Mouse (Mus musculus) common myeloid progenitor, adult 5-6 weeks (primary cell): ENCODE measurements around the gene Actn4. TPM values are rescaled to one million over a fixed set of nuclear protein-coding genes. Genes with fewer than 3 reads are reported as not detected.

Experiments used
- ATAC-seq: replicated peaks from 2 replicates; pipeline ENCODE4 v1.8.0; 2016; ENCODE audit warnings: low read depth, mild to moderate bottlenecking, moderate TSS enrichment, inconsistent platforms; ENCODE audit not compliant: poor library complexity, severe bottlenecking
- total RNA-seq: library from RNA; stranded (forward); fragments of 200-1000, 187-1606 nt; gene quantifications from 2 replicates; pipeline ENCODE4 v1.2.3, GENCODE M21; 2017

Gene Actn4
- total RNA-seq, 1 experiment from 2014 or later: 76.9 TPM

DNA sequence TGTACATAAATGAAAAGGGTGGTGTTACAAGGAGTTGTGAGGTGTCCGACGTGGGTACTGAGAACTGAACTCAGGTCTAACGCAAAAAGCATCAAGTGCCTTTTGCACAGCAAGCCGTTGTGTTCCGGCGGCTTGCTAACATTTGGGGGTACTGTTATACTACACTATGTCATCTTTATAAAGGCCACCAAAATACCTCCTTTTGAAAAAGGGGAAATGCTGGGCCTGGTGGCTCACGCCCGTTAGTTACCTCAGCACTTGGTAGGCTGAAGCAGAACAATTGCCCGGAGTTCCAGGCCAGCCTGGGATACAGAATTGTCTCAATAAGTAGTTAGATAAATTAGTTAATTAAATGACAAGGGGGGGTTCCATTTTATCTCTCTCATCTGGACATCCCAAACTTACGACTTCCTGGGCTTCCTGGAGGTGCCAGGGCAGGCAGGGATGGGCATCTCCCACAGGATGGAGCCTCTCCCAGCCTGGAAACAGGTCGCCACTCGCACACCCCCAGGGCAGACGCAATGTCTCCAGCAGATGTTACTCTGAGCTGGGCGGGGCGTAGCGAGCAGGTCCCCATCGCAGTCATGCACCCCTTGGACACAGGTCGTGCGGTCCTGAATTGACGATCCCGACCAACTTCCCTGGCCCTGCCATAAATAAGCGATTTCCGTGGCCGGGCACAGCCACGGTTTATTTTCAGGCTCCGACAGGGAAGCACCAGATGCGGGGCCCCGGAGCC is 95.2 kb downstream of the Actn4 start:
- no peak for ATAC-seq

DNA sequence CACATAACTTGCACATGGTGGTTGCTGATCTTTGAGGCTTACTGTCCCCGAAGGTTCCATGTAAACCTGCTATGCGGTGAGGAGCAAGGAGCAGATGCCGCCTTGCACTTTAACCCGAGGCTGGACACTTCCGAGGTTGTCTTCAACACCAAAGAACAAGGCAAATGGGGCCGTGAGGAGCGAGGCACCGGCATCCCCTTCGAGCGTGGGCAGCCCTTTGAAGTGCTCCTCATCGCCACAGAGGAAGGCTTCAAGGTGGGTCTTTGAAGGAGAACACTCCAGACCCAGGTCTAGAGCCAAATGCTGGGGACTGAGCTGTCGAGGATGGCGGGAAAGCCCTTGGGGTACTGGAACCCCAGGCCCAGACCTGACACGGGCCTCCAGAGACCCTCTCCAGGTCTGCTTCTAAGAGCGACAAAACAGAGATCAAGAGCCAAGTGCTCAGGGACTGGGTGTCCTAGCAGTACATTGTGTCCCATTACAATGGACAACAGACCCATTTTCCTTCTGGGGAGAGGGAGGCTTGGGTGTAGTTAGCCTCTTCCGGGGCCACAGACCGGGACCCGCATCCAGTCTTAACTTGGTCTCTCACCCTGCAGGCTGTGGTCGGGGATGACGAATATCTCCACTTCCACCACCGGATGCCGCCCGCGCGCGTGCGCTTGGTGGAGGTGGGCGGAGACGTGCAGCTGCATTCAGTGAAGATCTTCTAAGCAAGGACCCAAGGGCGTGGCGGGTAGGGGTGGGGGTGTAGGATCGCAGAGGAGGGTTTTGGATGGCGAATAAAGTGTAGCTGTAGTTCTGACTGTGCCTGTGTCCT is 96.4 kb downstream of the Actn4 start:
- ATAC-seq: peak; percentile 95

DNA sequence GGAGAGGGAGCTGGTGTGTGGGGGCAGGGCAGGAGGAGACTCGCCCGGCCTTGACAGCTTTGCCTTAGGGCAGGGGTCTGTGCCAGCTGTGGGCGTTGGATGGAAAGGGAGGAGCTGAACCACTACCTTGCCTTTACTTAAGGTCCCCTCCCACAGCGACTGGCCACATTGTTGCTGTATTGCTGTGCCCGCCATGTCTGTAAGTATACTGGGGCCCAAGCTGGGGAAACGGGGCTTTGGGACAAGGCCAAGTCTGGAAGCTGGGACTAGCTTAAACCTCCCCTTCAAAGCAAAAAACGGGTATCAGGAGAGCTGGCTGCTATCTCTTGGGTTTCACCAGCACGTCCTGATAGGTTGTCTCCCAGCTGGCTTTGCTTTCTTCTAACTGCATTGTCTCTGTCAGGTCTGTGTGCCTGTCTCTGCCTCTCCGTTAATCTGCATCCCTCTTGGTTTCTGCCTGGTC is 97.8 kb downstream of the Actn4 start:
- ATAC-seq: no peak

DNA sequence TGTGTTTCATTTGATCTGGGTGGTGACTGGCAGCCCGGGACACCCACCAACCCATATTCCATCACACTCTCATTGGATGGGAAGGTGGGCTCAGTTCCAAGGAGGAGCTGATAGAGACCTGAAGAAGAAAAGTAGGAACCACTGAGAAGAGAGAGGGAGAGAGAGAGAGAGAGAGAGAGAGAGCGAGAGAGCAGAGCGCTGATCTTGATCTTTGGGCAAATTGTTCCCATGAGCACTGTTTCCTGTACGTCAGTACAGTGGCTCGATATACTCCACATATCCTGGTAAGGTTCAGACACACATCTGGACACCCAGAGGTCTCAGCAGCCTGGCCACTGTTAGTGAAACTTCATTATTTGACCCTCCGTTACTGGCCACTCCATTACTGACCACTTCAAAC is 98.6 kb downstream of the Actn4 start, which contains the start of gene Lgals7:
Gene Lgals7, plus strand, starts transcription at position 314 of the 400 bp plus-strand sequence.
- ATAC-seq: no peak

DNA sequence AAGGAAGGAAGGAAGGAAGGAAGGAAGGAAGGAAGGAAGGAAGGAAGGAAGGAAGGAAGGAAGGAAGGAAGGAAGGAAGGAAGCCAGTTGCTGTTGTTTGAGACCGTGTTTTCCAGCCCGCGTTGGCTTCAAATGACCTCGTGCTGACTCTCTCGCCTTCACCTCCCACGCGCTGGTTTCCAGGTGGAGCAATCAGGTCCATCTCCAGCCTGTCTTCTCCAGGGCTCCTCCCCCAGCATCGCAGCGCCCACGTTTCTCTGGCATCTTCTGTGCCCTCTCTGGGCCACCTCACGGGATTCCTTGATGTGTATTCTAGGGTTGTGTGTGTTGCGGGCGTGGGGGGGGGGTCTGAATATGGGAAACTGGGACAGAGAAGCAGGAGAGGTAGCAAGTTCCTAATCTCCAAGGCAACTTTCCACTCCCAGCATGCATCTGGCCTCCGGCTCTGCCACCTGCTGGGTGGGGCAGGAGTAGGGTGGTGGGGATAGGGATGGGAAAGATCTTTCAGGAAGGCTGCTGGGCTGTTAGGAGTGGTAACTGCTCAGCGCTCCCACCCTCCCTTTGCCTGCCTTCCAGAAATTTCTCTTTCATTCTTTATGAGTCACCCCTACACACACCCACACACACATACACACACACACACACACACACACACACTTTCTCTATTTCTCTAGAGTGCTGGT is 99.2 kb downstream of the Actn4 start:
- ATAC-seq: no peak

DNA sequence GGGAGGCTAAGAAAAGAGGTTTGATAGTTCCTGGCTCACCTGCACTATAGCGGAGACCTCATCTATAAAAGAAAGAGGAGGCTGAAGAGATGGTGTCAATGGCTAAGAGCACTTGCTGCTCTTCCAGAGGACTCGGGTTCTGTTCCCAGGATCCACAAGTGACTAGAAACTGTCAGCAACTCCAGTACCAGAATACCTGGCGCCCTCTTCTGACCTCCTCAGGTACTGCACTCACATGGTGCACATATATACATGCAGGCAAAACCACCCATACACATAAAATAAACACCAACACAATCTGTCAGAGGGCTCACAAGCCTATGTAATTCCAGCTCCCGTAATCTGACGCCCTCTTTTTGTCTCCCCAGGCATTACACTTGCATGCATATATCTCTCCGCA is 101.2 kb downstream of the Actn4 start:
- ATAC-seq: no peak

DNA sequence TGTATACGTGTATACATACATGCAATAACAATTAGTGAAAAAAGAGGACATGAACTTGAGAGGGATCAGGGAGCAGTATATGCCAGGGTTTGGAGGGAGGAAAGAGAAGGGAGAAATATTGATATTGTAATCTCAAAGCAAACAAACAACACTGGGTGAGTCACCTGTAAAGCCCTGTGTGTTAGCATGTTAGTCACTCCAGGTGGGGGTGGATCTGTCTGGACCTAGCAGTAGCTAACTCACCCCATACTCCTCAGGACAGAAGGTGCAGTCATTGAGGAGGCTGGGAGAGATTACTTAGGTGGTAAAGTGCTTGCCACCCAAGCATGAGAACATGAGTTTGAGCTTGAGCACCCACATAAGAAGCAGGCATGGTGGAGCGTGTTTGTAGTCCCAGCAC is 102.2 kb downstream of the Actn4 start:
- ATAC-seq: no peak

DNA sequence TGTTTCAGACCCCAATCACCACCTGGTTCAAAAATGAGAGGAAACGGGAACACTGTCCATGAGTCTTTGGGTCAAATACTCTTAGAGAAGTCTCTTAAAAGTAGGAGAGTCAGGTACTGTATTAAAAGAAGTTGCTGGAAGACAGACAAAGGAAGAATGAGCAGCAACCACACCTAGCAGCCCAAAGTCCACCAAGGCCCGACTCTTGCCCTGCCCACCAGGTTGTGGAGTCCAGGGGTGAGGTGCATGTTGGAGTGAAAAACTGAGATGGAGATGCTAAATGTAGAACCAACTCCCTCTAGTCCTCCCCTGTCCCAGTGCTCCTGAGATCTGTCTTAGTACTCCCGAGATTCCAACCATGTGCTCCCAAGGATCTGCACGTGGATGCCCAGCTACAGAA is 111.5 kb downstream of the Actn4 start:
- no peak for ATAC-seq

DNA sequence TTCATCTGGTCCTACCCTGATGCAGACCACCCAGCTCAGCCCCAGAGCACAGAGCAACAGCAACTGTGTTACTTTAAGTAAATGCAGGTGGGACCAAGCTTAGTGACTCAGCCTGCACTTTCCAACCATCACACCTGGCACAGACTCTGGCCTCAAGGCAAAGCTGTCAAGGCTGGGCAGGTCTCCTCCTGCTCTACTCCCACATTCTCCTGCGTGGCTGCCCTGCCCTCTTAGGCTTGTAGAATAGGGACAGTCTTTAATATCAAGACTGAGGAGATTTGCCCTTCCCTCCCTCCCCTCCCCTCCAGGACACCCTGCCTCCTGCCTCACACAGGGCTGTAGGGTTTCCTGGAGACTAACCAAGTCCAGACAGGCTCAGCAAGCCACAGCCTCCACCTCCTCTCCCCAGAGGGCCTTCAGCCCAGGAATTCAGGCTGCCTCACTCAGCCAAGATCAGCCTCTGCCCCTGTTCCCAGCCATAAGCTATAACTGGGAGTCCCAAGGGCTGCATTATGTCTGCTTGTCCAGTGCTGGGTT is 112.4 kb downstream of the Actn4 start:
- no peak for ATAC-seq

DNA sequence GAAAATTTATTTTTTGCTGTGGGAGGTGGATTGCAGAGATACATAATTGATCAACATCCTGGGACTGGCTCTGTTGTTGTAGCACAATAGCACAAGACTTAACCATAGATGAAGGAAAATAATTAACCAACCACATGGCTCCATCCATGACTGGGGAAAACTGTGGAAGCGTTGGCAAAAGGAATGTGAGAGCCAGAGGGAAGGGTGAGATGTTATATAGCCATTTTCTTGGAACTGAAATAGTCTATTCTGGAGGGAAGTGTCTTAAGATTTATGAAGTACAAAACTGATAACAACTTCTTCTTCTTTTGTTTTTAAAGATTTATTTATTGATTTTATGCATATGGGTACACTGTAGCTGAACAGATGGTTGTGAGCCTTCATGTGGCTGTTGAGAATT is 114.9 kb downstream of the Actn4 start:
- ATAC-seq: no peak

Other genes with a start within 250 kb of the Actn4 start
- 2.1 and 4.1 TPM in 2 replicates for gene Fbxo17, start 245.5 kb downstream of the Actn4 start, total RNA-seq
- 37.4 and 42.2 TPM in 2 replicates for gene Mrps12, start 220.5 kb downstream of the Actn4 start, total RNA-seq
- 8.7 and 14.2 TPM in 2 replicates for gene Sars2, start 220.3 kb downstream of the Actn4 start, total RNA-seq
- not detected in 2 replicates for gene Ccer2, start 206.2 kb downstream of the Actn4 start, total RNA-seq
- gene Sirt2, start 195.6 kb downstream of the Actn4 start, total RNA-seq: 24.5 and 24.9 TPM in 2 replicates
- gene Nfkbib, start 194.8 kb downstream of the Actn4 start, total RNA-seq: 11.3 and 11.6 TPM in 2 replicates
- 23.4 and 35.6 TPM in 2 replicates for gene Rinl, start 173.4 kb downstream of the Actn4 start, total RNA-seq
- 340 and 385 TPM in 2 replicates for gene Hnrnpl, start 153.8 kb downstream of the Actn4 start, total RNA-seq
- gene Ech1, start 137.1 kb downstream of the Actn4 start, total RNA-seq: 94.7 and 95.7 TPM in 2 replicates
- gene Lgals4, start 128.5 kb downstream of the Actn4 start, total RNA-seq: 3.9 and 4.1 TPM in 2 replicates
- gene Lgals7, start 98.5 kb downstream of the Actn4 start, total RNA-seq: 0.82 TPM in 1 of 2 replicates, not detected in the other
- gene Capn12, start 80.9 kb downstream of the Actn4 start, total RNA-seq: 0.37 and 0.87 TPM in 2 replicates
- 417 and 491 TPM in 2 replicates for gene Eif3k, start 19.5 kb upstream of the Actn4 start, total RNA-seq
- gene Map4k1, start 19.7 kb upstream of the Actn4 start, total RNA-seq: 65.8 and 72.9 TPM in 2 replicates
- 0.19 and 2.5 TPM in 2 replicates for gene Ryr1, start 162.8 kb upstream of the Actn4 start, total RNA-seq
- gene Rasgrp4, start 172.5 kb upstream of the Actn4 start, total RNA-seq: 0.41 and 0.63 TPM in 2 replicates
- gene Fam98c, start 193.9 kb upstream of the Actn4 start, total RNA-seq: 23.2 and 28.2 TPM in 2 replicates
- gene Ggn, start 207.9 kb upstream of the Actn4 start, total RNA-seq: 0.92 and 1.6 TPM in 2 replicates
- gene Spred3, start 208.1 kb upstream of the Actn4 start, total RNA-seq: 1.2 and 3.8 TPM in 2 replicates
- 130 and 171 TPM in 2 replicates for gene Psmd8, start 218.4 kb upstream of the Actn4 start, total RNA-seq